Mouse (Mus musculus): Measurements from ENCODE around the gene Vps13d.

GRCm38 (mm10) chr4:145239049-145239830 is 44.4 kb upstream of the Vps13d start:
- TF ChIP-seq POLR2A (IDR thresholded peaks at IDR 0.05; ENCODE audit: insufficient read depth, low read depth, low read length) (no peak), CTCF (IDR thresholded peaks at IDR 0.05; ENCODE audit: insufficient read depth, low read depth, low read length) (no peak)
